Mouse (Mus musculus) cerebral cortex, adult 2 months (tissue): ENCODE results near the gene Rhobtb1.

Source experiments
- WGBS: fragments of 180-500 bp; shearing (Covaris S2); methylation state at CpG from one replicate; pipeline ENCODE4 v1.1.7; 2018; 5-methylcytosine and 5-hydroxymethylcytosine counted together

The Rhobtb1 gene

GRCm38 (mm10) chr10:69276920-69277435 lies 125.7 kb downstream of the Rhobtb1 start:
- WGBS: 82% methylated on average over 9 of the region's 9 CpGs

- WGBS: 92% methylated on average over 18 of the region's 18 CpGs
Observed at GRCm38 (mm10) chr10:69278764-69279606, 127.8 kb downstream of the Rhobtb1 start.

GRCm38 (mm10) chr10:69279607-69279978 lies 128.4 kb downstream of the Rhobtb1 start:
- 89% methylated on average over 7 of the region's 7 CpGs for WGBS

GRCm38 (mm10) chr10:69286939-69287338 lies 135.7 kb downstream of the Rhobtb1 start:
- WGBS: 97% methylated on average over 3 of the region's 3 CpGs

- 84% methylated on average over 4 of the region's 4 CpGs for WGBS
Observed at GRCm38 (mm10) chr10:69288086-69288485, 136.9 kb downstream of the Rhobtb1 start.

- 94% methylated on average over 6 of the region's 6 CpGs for WGBS
Observed at GRCm38 (mm10) chr10:69288720-69289119, 137.5 kb downstream of the Rhobtb1 start.

GRCm38 (mm10) chr10:69290736-69291135 lies 139.5 kb downstream of the Rhobtb1 start:
- 90% methylated on average over 8 of the region's 8 CpGs for WGBS

- 88% methylated on average over 9 of the region's 9 CpGs for WGBS
Observed at GRCm38 (mm10) chr10:69295919-69296318, 144.7 kb downstream of the Rhobtb1 start.

- WGBS: 89% methylated on average over 7 of the region's 7 CpGs
Observed at GRCm38 (mm10) chr10:69299985-69300384, 148.8 kb downstream of the Rhobtb1 start.

GRCm38 (mm10) chr10:69302667-69303066 lies 151.4 kb downstream of the Rhobtb1 start:
- 94% methylated on average over 3 of the region's 3 CpGs for WGBS

- 87% methylated on average over 3 of the region's 3 CpGs for WGBS
Observed at GRCm38 (mm10) chr10:69304819-69305218, 153.6 kb downstream of the Rhobtb1 start.

GRCm38 (mm10) chr10:69305600-69305999 lies 154.4 kb downstream of the Rhobtb1 start:
- 91% methylated on average over 7 of the region's 7 CpGs for WGBS

GRCm38 (mm10) chr10:69306205-69306604 lies 155.0 kb downstream of the Rhobtb1 start:
- 65% methylated on average over 14 of the region's 14 CpGs for WGBS

- WGBS: 49% methylated on average over 5 of the region's 5 CpGs
Observed at GRCm38 (mm10) chr10:69307067-69307466, 155.8 kb downstream of the Rhobtb1 start.

GRCm38 (mm10) chr10:69309109-69309508 lies 157.9 kb downstream of the Rhobtb1 start:
- 80% methylated on average over 5 of the region's 5 CpGs for WGBS

- WGBS: 75% methylated on average over 16 of the region's 16 CpGs
Observed at GRCm38 (mm10) chr10:69311867-69312266, 160.6 kb downstream of the Rhobtb1 start.

GRCm38 (mm10) chr10:69313944-69314343 lies 162.7 kb downstream of the Rhobtb1 start:
- 78% methylated on average over 8 of the region's 8 CpGs for WGBS

GRCm38 (mm10) chr10:69318514-69318913 lies 167.3 kb downstream of the Rhobtb1 start:
- WGBS: 93% methylated on average over 11 of the region's 11 CpGs

GRCm38 (mm10) chr10:69320667-69321518 lies 169.7 kb downstream of the Rhobtb1 start:
- 34% methylated on average over 21 of the region's 21 CpGs for WGBS

- WGBS: 53% methylated on average over 15 of the region's 15 CpGs
Observed at GRCm38 (mm10) chr10:69321519-69322035, 170.3 kb downstream of the Rhobtb1 start.

GRCm38 (mm10) chr10:69323986-69324385 lies 172.8 kb downstream of the Rhobtb1 start:
- 91% methylated on average over 13 of the region's 13 CpGs for WGBS

- WGBS: 94% methylated on average over 7 of the region's 7 CpGs
Observed at GRCm38 (mm10) chr10:69324816-69325215, 173.6 kb downstream of the Rhobtb1 start.
